Mouse (Mus musculus) G1E (cell line): ENCODE measurements around the gene Psd4. TPM values are rescaled to one million over a fixed set of nuclear protein-coding genes. Genes with fewer than 3 reads are reported as not detected.

Experiments used
- ATAC-seq: 2 replicates; pipeline ENCODE4 v1.8.0; 2016; ENCODE audit warnings: mild to moderate bottlenecking; ENCODE audit not compliant: insufficient number of reproducible peaks, poor library complexity, low FRiP score, severe bottlenecking; ENCODE audit errors: extremely low read depth
- DNase-seq: peaks from one replicate; pipeline ENCODE4 v3.0.0; 2012; ENCODE audit warnings: low spot score
- H3K27me3 ChIP-seq: 2 replicates; pipeline ENCODE4 v1.6.1; 2012; ENCODE audit warnings: mild to moderate bottlenecking, low read length, inconsistent platforms; ENCODE audit not compliant: insufficient read depth
- H3K36me3 ChIP-seq: replicated peaks from 2 replicates; pipeline ENCODE3; 2012; ENCODE audit warnings: mild to moderate bottlenecking, inconsistent platforms
- H3K4me1 ChIP-seq: 2 replicates; pipeline ENCODE4 v1.6.1; 2012; ENCODE audit warnings: low read depth, low read length, inconsistent platforms, mixed read lengths; ENCODE audit not compliant: insufficient read depth
- H3K4me3 ChIP-seq: 2 replicates; pipeline ENCODE4 v1.5.1; 2012; ENCODE audit warnings: low read depth, mild to moderate bottlenecking, inconsistent platforms, low read length, moderate library complexity, mixed read lengths
- H3K9me3 ChIP-seq: replicated peaks from 2 replicates; pipeline ENCODE4 v1.6.1; 2012; ENCODE audit warnings: inconsistent platforms
- CTCF ChIP-seq: IDR thresholded peaks from 2 replicates; pipeline ENCODE4 v1.5.1; 2012; ENCODE audit warnings: low read depth, low read length, inconsistent platforms, mixed read lengths
- GATA1 ChIP-seq: IDR thresholded peaks from 2 replicates; pipeline ENCODE4 v1.6.1; 2012; ENCODE audit warnings: borderline replicate concordance, low read length, inconsistent platforms, mixed read lengths
- GATA2 ChIP-seq: IDR thresholded peaks from 2 replicates; pipeline ENCODE4 v1.6.1; 2012; ENCODE audit warnings: low read depth, low read length, inconsistent platforms, borderline replicate concordance
- POLR2AphosphoS5 ChIP-seq: IDR thresholded peaks from 2 replicates; pipeline ENCODE4 v1.6.1; 2012; ENCODE audit warnings: low read depth, low read length, inconsistent platforms; ENCODE audit not compliant: insufficient replicate concordance
- TAL1 ChIP-seq: conservative IDR thresholded peaks from 2 replicates; pipeline ENCODE4 v1.6.1; 2012; ENCODE audit warnings: low read depth, low read length, inconsistent platforms, mixed read lengths
- polyA plus RNA-seq: library from polyadenylated mRNA; stranded (reverse); fragments of >175 nt; gene quantifications from 2 replicates; pipeline ENCODE4 v1.2.3, GENCODE M21; 2012
- total RNA-seq, 2 experiments: library from RNA; stranded (forward) in 1 of 2; stranded (reverse) in 1 of 2; fragments of 200-1000 nt in 1 of 2; fragments of >200 nt in 1 of 2; fragmentation: Nextera tagmentation in 1 of 2; gene quantifications; 2 replicates each; pipeline ENCODE4 v1.2.3; 2014 to 2017

The Psd4 gene
- total and polyA plus RNA-seq, 3 experiments = 0.11 to 0.38 (median 0.11) TPM

DNA sequence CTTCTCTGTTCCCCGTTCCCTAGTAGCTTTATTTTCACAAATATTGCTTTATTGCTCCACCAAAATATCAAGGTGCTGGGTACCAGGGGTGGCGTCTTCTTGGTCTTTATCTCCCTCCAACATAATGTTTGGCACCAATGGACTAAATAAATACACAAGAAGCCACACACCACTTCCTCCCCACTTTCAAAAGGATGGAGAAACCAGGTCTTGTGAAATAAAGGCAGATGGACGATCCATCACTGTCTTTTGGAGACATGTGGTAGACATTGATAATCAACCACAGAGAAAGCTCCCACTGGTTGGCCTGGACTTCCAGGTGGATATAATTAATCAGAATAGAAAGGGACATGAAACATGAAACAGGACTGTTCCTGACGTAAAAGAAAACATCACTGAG is 62.4 kb downstream of the Psd4 start:
- Histone ChIP-seq H3K27me3 (0 out of 2 replicates have a peak, but pooled peaks cover 3% of the 10 kb centered on the region), H3K9me3 (no peaks in the 10 kb centered on the region), H3K4me3 (no peak overlapping the region), H3K36me3 (no peaks in the 10 kb centered on the region), H3K4me1 (no peaks in the 10 kb centered on the region)
- TF ChIP-seq TAL1 (no peak), GATA1 (no peak)
- DNase-seq (no peak), ATAC-seq (no peak)

DNA sequence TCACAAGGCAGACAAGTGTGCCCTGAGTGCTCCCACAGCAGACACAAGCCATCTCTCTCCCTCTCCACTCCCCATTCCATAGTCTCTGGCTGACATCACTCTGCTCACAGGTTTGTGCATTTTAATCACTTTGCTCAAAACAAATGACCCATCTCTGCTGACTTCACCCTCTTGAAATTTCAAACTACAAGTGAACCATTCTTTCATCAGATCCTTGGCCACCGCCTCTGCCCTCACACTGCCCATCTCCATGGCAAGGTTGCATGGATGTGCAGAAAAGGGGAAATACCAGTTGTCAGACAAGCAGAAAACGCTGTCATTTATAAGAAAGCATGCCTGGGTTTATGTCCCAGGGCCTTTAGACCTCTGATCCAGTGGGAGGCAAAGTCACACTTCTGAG is 67.3 kb downstream of the Psd4 start:
- no peak overlapping the region for H3K4me3 ChIP-seq
- TF ChIP-seq GATA1 (no peak), CTCF (no peak), GATA2 (no peak), TAL1 (no peak), POLR2AphosphoS5 (no peak)

DNA sequence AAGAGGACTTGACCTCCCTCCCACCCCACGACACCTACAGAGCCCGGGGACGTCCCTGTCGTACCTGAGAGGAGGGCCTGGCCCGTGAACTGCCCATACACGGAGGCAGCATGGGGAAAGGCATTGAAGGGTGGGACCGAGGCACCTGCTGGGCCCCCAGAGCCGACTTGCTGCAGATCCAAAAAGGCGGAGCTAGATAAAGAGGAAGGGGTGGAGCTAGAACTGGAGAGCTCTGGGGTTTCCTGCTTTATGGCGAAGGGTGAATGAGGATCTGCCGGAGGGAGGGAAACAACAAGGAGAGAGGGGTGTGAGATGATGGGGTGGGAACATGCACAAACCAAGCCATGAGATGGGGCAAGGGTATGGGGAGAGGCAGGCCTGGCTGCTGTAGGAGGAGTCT is 68.3 kb downstream of the Psd4 start:
- no peak for DNase-seq
- TF ChIP-seq POLR2AphosphoS5 (no peak), GATA2 (no peak), GATA1 (no peak), TAL1 (no peak), CTCF (no peak)
- Histone ChIP-seq H3K4me1 (no peaks in the 10 kb centered on the region), H3K9me3 (no peaks in the 10 kb centered on the region), H3K36me3 (no peaks in the 10 kb centered on the region), H3K27me3 (no peaks in the 10 kb centered on the region; the same call in 1 of the 2 replicates), H3K4me3 (no peak overlapping the region)
- no peak for ATAC-seq

More for the DNA sequence above, 67.3 kb downstream of the Psd4 start:
- ATAC-seq (no peak), DNase-seq (no peak)
- Histone ChIP-seq H3K36me3 (no peaks in the 10 kb centered on the region), H3K27me3 (no peaks in the 10 kb centered on the region), H3K4me1 (no peaks in the 10 kb centered on the region), H3K9me3 (no peaks in the 10 kb centered on the region)

DNA sequence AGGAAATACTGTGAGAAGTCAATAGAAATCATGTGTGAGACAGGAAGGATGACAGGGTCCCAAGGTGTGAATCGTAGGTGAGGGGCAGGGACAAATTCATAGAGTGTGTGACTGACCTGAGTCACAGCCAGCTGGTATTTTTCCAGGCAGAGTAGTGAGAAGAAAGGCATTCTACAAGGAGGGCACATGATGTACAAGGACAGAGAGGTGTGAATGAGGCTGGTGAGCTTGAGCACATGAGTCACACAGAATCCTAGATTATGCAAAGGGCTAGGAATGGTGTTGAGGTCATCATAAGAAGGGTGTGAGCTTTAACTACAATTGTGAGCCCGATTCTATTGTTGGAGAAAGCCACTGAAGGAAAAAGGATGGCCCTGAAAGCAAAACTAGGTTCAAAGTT is 72.7 kb downstream of the Psd4 start:
- Histone ChIP-seq H3K4me1 (no peaks in the 10 kb centered on the region), H3K36me3 (no peaks in the 10 kb centered on the region), H3K27me3 (peaks cover 11% of the 10 kb centered on the region), H3K9me3 (no peaks in the 10 kb centered on the region), H3K4me3 (no peak overlapping the region)
- ATAC-seq (no peak), DNase-seq (no peak)
- TF ChIP-seq TAL1 (no peak), CTCF (no peak), POLR2AphosphoS5 (no peak), GATA2 (no peak), GATA1 (no peak)

DNA sequence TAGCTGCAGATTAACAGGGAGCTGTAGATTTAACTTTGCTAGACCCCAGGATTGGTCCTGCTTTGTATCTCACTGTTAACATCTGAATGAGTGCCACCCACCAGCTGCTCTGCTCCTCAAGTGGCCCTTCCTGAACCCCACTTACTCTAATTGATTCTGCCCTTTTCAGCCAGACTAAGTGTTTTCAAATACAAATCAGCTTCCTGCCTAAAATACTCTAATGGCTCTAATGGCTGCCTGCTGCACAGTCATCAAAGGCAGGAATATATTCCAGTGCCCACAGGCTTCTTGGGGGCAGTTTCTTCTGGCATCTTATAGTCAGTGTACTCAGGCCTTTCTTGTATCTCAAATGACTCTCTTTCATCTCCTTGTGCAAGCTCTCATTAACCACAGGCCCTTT is 74.5 kb downstream of the Psd4 start:
- TF ChIP-seq GATA1 = no peak
- no peak for TF ChIP-seq GATA2
- no peak for TF ChIP-seq CTCF
- no peak for TF ChIP-seq TAL1
- no peak for TF ChIP-seq POLR2AphosphoS5
- no peaks in the 10 kb centered on the region for H3K9me3 ChIP-seq
- H3K27me3 ChIP-seq = peaks cover 11% of the 10 kb centered on the region
- no peaks in the 10 kb centered on the region for H3K4me1 ChIP-seq
- H3K36me3 ChIP-seq = no peaks in the 10 kb centered on the region
- ATAC-seq (no peak), DNase-seq (no peak)
- no peak overlapping the region for H3K4me3 ChIP-seq

DNA sequence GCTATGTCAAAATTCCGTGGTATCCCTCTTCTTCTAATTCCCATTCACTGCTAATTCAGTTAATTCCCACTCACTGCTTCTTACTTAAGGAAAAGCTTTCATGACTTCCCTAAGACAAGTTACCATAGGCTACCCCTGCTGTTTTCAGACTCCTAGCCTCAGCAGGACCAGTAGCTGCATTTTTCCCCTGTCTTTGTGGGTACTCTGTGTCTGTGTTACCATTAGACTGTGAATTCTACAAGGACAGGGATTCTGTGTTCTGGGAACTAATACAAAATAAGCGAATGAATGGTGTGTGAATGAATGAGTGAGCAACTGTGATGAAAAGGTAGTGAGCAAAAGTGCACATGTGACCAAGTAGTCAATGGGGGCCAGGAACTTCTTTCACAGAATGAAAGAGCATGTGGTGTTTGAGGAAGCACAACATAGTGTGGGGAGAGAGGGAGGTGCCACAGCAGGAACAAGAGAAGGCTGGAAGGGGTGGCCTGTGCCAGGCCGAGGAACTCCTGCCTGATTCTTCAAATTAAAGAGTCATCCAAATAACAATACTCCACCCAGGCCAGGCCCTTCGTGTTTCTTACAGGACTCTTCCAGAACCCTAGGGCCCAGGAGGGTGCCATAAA is 75.0 kb downstream of the Psd4 start:
- no peak for TF ChIP-seq GATA2
- TF ChIP-seq POLR2AphosphoS5 = no peak
- TF ChIP-seq GATA1 = no peak
- TF ChIP-seq TAL1 = no peak
- no peak for TF ChIP-seq CTCF
- H3K36me3 ChIP-seq = no peaks in the 10 kb centered on the region
- ATAC-seq = no peak

More for the DNA sequence above, 75.0 kb downstream of the Psd4 start:
- no peaks in the 10 kb centered on the region for H3K4me1 ChIP-seq
- H3K4me3 ChIP-seq = no peak overlapping the region
- no peaks in the 10 kb centered on the region for H3K9me3 ChIP-seq
- H3K27me3 ChIP-seq = peaks cover 11% of the 10 kb centered on the region
- no peak for DNase-seq
